Mouse (Mus musculus): ENCODE data around the gene Gm11985.
A peak's percentile ranks its signal among the peaks of the same experiment; 100 is the strongest.
"Not testable (repeated sequence)": the region's sequence is repeated elsewhere in the genome, so short reads cannot be mapped to it uniquely, and the experiment has no call there.

Gm11985 gene

GRCm38 (mm10) chr11:7188469-7188868 lies at the start of gene Gm11985:
TSS of gene Gm11985 (minus strand) at chr11:7188569.
- no peak for DNase-seq

- DNase-seq = no peak
These were observed 49.3 kb upstream of the Gm11985 start for GRCm38 (mm10) chr11:7237712-7238111.

- DNase-seq = no peak
These were observed 48.4 kb upstream of the Gm11985 start for GRCm38 (mm10) chr11:7236751-7237150.

- DNase-seq = no peak
These were observed 46.7 kb upstream of the Gm11985 start for GRCm38 (mm10) chr11:7234981-7235609.

DNA sequence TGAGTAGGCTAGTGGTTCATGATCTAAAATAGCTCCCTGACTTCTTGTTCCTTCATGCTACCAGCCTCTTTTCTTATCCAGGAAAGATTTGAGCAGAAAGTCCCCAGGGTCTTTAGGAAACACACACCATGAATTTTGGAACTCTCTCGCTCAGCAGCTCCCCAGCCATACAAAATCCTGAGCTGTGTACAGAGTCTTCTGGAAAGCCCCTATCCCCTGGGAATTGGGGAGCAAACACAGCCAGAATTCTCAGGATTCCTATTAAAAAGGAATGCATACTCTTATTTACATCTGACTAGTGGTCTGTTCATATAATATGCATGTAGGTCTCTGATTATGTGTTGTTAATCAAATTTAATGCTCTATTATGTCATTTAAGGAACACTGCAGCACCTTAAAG lies 46.1 kb upstream of the Gm11985 start:
- no peak for DNase-seq

GRCm38 (mm10) chr11:7233333-7233732 lies 45.0 kb upstream of the Gm11985 start:
- DNase-seq = no peak

GRCm38 (mm10) chr11:7231958-7232357 lies 43.6 kb upstream of the Gm11985 start:
- no peak for DNase-seq

DNA sequence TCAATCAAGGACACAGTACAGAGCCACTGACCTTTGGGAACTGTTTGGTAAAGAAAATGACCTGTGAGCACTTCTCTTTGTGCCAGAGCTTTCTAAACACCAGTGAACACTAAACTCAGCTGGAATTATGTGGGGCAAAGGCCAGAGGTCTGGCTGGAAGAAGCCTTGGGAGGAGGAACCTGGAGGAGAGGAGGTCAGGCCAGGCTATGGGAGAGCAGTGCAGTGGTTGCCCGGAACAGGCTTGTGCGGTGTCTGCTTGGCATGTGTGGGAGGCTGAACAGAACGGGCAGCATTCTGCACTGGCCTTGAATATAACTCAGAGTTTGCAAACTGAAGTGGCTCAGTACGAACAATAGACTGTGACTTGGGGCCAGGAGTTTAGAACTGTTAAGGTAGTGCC lies 41.6 kb upstream of the Gm11985 start:
- DNase-seq = no peak

DNA sequence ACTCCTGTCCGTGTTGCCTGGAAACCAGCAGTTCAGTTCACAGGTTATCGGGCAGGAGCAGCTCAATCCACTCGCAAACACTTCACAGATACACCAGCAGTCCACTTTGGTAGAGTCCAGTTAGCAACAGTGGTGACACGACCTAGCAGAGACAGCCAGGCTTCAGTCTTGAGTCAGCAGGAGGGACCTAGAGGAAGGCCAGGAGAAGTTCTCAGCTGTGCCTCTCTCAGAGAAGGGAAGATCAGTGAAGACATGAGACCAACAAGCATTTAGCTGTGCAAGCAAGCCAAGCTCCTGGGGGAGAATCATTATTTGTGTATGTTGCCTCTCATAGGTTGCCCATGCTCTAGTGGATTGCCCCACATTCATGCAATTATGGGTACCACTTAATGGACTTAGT lies 39.7 kb upstream of the Gm11985 start:
- no peak for DNase-seq

DNA sequence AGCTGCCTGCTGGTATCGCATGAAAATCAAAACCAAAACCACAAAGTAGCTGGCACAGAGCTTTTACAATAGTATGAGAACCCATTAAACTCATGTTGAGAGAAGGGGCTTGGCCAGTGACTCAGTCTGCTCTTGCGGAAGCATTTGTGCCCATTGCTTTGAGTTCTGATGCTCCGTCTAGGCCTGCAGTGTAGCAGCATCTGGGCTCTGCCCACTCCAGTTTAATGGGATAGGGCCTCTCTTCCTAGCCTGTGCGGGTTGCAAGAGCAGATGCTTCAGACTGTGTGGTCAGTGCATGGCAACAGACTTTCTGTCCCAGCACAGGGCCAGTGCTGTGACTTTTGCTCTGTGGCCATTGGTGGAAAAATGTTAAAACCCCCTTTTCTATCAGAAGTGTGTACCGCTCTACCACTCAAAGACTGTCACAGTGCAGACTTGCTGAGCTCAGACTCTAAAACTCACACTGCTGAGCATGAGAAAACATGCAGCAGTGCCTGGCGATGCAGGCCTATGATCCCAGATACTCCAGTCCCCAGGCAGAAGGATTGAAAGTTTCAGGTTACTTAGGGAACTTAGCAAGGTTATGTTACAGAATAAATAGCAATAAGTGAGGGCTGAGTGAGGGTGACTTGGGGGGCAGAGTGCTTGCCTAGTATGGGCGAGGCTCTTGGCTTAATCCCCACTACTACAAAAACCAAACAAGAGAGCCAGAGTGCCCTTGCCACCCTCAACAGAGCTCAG lies 38.6 kb upstream of the Gm11985 start:
- DNase-seq = no peak

DNA sequence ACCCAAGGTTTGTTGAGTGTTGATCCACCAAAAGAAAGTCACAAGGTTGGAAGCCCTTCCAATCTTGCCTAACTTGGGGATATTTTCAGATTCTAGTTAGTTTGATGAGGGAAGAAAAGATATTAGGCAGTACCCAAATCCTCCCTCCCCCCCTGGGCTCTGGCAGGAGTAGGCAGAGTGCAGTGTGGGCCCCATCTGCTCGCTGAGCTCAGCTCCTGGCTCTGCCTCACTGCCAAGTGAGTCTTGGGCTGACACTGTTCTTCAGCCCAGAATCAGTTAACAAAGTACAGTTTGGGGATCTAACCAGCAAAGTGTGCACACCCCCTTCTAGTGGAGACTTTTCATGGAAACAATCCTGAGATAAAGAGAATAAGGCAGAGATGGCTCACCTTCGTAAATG lies 37.8 kb upstream of the Gm11985 start:
- DNase-seq = no peak

GRCm38 (mm10) chr11:7221826-7222225 lies 33.5 kb upstream of the Gm11985 start:
- not testable (repeated sequence) for DNase-seq

GRCm38 (mm10) chr11:7215703-7216102 lies 27.3 kb upstream of the Gm11985 start:
- peak; percentile 22 for DNase-seq

DNA sequence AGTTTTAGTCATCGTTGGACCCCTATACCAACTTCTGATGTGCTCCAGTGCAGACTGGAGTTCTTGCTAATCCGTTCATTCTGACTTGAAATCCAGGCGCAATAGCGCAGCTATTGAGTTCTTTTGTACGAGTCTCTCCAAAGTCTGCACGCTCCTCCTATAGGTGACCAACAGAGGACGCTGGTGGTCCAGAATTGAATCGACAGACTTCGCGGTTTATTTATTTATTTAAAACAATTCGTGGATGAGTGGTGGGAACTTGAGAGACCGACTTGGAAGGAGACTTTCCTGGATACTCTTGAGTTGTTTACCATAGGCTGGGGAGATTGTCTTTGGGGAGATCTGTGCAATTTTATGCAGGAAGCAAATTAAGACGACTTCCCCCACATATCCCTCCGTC lies 26.4 kb upstream of the Gm11985 start:
- DNase-seq = no peak

DNA sequence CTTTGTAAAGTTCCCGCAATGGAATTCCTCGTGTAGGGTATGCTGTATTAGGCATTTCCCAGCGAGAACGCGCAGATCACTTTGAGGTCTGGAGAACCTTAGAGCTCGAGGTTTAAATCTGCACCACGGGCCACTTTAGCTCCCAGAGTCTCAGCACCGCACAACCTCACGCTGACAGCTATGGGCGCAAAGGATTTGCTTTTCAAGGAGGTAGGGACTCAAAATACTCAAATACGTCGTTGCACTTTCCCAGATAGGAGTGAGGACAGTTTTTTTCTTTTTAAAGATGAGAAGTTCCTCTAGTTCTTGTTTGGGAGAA lies 25.9 kb upstream of the Gm11985 start:
- DNase-seq = no peak

GRCm38 (mm10) chr11:7213501-7214341 lies 25.4 kb upstream of the Gm11985 start, which contains the start of gene Igfbp3:
TSS of gene Igfbp3 (minus strand) at chr11:7213923.
- no peak for DNase-seq

DNA sequence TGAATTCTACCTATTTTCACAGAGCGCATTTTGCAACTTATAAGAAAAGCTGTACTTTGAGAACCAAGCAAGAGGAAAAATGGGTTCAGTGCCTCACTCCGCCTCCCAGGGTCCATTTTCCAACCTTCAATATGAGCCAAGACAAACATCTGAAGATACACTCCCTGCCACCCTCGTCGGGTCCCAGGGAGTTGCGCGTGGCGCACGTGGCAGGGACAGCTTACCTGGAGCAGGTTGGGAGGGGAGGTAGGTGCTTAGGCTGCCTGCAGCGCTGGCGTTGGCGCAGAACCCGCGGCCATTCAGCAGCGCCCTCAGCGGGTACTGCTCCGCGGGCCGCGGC lies 24.8 kb upstream of the Gm11985 start:
- DNase-seq = no peak

DNA sequence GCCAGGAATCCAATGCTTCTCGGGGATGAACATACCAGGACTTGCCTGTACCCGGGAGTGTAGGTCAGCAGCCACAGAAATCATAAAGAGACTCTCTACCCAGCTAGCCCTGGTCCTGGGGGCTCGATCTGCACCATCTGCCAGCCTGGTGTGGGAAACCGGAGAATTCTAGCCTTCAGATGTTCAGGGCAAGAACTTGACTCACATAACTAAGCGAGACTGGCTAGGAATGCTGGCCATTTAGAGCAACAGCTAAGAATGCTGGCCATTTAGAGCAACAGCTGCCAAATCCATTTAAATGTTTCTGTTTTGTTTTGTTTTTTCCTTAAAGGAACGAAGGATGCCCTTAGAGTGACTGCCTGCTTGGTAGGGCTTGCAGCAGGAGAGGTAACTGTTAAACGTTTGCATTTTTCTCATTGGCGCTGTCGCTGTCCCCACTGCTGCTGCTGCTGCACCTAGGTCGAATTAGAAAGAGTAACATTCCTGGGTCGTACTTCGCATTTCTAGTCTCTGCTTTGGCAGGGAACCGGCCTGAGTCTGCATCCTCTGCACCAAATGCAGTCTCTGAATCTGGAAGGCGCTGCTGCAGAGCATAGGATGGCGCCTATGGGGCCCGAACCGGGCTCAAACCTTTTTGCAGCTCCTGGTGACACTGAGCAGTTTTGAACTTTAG lies 23.9 kb upstream of the Gm11985 start:
- no peak for DNase-seq

DNA sequence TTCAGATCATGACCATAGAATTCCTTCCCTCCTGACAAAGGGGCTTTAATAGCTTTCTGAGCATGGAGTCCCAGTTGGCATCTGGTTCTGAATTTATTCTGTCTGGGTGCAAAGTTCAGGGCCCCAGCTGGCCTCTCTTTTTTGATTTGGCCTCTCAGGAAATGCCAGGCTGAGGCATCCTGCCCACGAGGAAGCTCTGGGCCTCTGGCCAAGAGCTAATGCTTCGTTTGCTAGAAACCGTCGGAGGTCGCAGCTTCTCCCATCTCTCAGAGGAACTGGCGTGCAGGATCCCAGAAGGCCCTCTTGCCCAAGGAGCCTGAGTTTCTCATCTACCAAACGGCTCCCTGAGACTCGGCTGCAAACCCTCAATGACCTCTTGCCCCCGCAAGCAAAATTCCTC lies 22.8 kb upstream of the Gm11985 start:
- DNase-seq = no peak

DNA sequence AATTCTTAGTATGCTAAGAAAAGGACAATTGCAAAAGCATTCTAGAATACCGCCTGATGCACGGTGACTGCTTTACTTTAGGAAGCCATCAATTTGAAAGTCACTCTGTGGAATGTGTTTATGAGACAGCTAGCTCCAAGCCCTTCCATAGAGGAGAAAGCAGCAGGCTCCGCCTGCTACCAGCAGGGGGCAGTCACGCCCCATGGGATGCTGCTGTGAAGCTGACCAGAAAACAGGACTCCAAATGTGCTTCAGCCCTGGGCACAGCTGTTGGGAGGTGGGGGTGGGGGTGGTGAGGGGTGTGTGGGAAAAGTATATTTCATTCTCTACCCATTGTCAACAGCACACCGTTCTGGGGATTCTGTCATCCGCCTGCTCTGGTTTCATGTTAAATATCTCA lies 22.0 kb upstream of the Gm11985 start:
- DNase-seq = peak; percentile 32

DNA sequence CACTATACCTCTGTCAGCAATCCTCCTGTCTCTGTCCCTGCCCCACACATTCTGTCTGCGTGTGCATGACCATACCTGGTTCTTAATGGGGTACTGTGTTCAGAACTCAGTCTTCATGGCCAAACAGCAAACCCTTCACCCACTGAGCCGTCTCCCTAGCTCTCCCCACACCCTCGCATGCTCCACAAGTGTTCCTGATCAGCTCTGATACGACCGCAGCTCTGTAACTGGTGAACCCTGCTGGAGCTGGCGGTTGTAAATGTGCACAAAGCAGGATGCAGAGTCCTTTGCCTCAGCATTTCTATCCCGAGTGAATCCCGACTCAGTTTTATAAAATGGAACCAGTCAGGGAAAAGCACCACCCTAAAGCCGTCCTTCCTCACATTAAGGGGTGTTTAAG lies 15.5 kb upstream of the Gm11985 start:
- no peak for DNase-seq

GRCm38 (mm10) chr11:7202206-7202605 lies 13.8 kb upstream of the Gm11985 start:
- no peak for DNase-seq

GRCm38 (mm10) chr11:7200393-7200783 lies 12.0 kb upstream of the Gm11985 start:
- DNase-seq = no peak
